Mouse (Mus musculus) cerebellum, postnatal 36 days (tissue): ENCODE data around the gene Hmx1.

Source experiments
- DNase-seq, 2 experiments: peaks; one replicate each; pipeline ENCODE4 v3.0.0; 2021 to 2022; ENCODE audit warnings: mixed read lengths in 2 of 2

Gene Hmx1

DNA sequence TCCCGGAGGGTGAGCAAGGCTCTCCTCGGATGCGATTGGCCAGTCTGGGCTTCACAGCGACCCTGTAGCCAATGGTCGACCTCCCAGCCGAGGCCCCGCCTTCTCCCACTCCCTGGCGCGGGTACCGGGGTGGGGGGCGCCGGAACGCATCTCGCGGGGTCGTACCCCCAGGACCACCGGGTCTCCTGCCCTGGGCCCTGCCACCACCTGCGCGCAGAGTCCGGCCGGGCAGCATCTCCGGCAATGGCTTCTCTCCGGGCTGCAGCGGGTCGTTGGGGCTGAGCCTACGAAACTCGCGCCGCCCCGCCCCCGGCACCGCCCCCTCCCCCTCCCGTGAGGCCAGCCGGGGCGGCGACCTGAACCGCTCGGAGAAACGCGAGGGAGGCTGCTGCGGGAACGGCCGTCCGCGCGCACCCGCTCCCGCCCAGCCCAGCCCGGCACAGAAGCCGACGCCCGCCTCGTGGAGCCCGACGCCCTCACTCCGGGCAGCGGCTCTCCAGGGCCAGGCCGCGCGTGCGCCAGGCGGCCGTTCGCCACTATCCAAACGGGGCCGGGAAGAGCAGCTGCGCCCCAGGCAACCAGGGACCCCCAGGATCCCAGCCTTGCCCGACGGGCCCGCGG is at the start of gene Hmx1:
Hmx1 (plus strand) TSS at position 618 of the 621 bp plus-strand sequence.
- no peak for DNase-seq

- DNase-seq: no peak
These were observed 43.8 kb upstream of the Hmx1 start for GRCm38 (mm10) chr5:35345084-35345483.

- peak; percentile 74 to 77 for DNase-seq
These were observed 40.1 kb upstream of the Hmx1 start for GRCm38 (mm10) chr5:35348794-35349193.

DNA sequence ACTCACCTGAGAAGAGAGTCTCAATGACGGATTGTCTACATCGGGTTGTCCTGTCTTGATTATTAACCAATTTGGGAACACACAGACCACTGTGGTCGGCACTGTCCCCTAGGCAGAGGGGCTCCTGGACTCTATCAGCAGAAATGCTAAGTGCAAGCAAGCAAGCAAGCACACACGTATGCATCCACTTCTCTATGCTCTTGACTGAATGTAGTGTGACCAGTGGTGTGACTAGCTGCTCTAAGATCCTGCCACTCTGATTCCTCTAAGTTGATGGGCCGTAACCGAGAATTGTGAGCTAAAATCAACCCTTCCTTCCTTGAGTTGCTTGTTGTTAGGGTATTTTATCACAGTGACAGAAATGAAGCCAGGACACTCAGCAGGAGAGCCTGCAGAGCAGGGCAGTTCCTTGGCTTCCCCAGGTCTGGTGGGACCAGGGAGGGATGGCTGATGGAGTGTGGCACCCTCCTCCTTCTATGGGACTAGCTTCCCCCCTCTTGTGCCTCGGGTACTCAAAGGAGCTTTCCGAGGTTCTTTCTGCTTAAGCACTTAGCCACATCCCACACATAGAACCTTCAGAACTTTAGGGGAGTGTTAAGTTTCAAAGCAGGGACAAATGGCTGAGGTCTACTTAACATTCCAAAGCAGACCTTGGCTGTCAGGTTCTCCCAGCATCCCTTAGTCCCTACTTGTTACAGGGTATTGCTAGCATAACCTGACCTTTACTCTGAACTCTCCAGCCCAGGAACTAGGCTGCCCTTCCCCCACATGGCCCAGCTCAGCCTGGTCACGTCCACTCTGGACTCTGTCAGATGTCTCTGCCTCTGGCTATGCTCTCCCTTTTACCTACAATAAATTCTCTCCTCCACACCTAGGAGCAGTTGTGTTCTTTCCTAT is 31.1 kb upstream of the Hmx1 start:
- DNase-seq: no peak

DNA sequence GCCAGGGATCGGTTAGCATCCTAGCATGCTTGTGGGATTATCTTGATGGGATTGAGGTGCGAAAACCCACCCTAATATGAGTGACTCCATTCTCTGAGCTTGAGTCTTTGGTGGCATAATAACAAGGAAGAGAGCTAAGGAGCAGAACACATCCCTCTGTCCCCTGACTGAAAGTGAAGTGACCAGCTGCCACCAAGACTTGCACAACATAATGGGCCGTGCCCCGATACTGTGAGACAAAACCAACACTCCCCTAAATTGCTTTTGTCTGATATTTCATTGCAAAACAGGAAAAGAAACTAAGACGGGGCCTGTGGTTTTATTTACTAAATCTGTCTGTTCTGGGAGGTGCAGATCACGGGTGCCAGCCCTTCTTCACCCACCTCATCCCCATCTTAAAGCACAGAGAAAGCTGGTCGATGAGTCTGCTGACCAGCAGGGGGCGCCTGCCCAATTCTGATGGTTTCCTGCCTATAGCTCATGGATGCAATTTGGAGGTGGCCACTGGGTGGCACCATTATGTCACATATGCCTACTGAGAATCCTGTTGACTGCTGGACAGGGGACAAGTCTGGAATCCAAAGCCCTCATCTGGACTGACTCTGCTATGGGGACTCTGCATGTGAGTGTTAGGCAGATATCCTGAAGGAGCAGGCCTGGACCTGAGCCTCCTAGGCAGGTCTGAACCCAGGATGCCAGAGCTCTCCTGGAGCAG is 27.2 kb upstream of the Hmx1 start:
- DNase-seq: peak; percentile 96 to 98

GRCm38 (mm10) chr5:35366241-35367032 is 22.5 kb upstream of the Hmx1 start:
- no peak for DNase-seq

DNA sequence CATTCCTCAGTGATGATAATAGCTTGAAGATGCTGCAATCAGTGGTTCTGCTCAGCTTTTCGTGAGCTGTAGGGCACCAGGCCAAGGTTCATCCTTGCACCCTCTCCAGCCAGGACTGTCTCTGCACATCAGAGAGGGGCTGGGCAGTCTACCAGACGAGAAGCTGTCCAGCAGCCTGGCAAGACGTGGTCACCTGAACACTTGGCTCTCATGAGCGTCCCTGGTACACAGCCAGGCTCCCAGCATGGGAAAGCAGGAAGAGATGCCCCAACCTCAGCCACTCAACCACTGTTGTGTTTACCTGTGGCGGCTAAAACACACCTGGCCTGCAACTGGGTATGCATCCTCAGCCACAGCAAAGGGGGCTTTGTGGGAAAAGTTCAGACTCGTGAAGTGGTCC is 20.0 kb upstream of the Hmx1 start:
- peak; percentile 20 to 26 for DNase-seq

GRCm38 (mm10) chr5:35379066-35379465 is 9.8 kb upstream of the Hmx1 start:
- DNase-seq: no peak

- DNase-seq: peak; percentile 41 to 50
These were observed 9.1 kb upstream of the Hmx1 start for GRCm38 (mm10) chr5:35379815-35380214.

DNA sequence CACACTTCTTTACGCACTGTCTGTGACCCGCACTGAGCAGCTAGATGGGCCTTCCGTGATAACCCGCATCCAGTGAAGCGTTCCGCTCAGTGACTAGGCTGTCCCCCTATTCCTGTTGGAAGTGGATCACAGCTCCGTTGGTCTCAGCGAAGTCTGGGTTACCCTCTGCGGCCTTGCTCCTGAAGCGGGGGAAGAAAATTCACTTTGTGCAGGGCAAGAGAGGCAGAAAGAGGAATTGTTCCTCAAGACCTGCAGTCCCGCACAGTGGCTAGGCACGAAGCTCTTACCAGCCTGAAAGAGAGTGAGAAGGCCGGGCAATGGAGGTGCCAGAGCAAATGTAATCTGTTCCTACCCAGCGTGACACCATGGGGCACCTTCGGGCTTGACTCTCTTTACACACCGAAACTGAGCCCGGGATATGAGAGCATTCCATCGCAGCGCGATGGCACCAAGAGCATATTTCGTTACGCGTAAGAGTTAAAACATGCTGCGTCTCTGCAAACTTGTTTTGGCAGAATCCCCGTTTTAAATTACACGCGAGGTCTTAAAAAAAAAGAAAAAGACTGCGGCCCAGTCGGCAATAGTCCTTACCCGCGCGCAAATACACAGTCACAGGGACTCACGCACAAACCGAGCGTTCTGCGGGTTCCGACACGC is 946 bp upstream of the Hmx1 start:
- no peak for DNase-seq

DNA sequence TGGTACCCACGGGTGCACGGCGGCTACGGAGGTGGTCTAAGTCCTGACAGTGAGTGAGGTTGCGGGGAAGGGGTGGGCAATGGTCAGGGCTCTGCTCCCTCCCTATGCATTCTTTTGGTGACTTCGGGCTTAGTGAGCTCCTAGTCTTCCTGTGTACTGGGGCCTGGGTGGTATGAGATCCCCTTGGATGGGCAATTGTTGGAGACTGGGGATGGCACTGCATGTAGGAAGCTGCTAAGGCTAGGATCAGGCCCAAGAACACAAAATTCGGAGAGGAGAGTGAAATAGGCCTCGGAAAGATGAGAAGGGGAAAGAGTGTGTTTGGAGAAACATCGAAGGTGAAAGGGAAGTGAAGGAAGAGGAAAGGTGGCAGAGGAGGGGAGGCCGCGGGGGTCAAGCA is 533 bp downstream of the Hmx1 start:
- DNase-seq: no peak

GRCm38 (mm10) chr5:35389915-35390314 is 1.0 kb downstream of the Hmx1 start:
- DNase-seq: no peak

- no peak for DNase-seq
These were observed 2.1 kb downstream of the Hmx1 start for GRCm38 (mm10) chr5:35390848-35391655.

- DNase-seq: no peak
These were observed 2.9 kb downstream of the Hmx1 start for GRCm38 (mm10) chr5:35391656-35392333.

GRCm38 (mm10) chr5:35392334-35392695 is 3.4 kb downstream of the Hmx1 start:
- no peak for DNase-seq

DNA sequence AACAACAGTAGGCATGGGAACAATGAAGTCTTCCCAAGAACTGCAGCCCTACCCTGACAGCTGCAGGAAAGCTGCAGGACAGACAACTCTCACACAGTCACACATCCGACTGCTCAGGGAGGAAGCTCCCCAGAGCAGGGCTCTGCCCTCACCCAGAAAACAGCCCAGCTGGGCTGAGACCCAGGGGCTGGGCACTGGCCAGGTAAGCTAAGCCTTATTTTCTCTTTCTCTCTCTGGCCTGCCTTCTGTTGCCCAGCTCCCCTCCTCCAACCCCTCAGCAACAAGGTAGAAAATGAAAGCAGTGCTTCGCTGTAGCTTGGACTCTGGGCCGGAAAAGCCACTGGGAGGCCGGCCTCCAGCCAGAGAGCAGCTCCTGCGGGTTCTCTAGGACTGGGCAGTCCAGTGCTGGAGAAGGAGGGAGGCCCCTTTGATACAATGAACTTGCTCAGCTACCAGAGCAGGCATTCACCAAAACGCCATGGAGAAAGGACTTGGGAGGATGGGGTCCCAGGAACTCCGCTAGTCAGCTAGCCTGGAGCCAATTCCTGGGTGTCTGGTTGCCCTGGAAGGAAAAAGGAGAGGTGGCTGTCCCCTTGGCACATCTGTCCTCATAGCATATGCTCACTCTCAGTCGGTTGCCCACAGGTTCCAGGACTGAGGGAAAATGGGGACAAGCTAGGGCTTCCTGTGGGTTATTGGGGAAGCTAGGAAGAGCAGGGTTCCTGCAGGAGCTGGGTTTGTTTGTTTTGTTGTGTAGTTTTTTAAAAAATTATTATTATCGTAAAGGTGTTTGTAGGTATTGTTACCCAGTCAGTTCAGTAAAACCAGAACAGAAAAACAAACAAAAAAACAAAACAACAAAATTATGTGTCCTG is 6.9 kb downstream of the Hmx1 start:
- DNase-seq: no peak

- DNase-seq: no peak
These were observed 8.2 kb downstream of the Hmx1 start for GRCm38 (mm10) chr5:35396976-35397641.

GRCm38 (mm10) chr5:35397642-35398309 is 8.9 kb downstream of the Hmx1 start:
- no peak for DNase-seq
